In the genomic region with DNA sequence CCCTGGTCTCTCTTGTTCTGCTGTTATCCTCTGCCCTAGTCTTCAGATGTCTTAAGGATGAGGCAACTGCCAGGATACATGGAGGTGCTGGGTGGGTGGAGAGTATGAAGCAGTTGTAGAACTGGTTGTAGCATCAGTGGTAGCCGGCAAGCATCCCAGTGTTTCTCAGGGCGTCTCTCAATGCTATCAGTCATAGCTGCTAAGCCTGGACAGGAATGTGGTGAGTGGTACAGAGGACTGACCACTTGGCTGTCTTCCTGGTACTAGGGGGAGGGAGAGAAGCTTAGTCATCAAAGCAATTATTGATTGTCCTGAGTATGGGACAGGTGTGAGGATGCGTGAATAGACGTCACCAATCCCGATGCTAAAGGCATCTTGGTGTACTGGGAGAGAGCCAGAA, we compare ENCODE assay signal across 36 mouse cellular contexts. TPM values are rescaled to one million over a fixed set of nuclear protein-coding genes. Genes with fewer than 3 reads are reported as not detected.
DNase-seq lines count a peak whose midpoint lies in the region; ATAC-seq and TF ChIP-seq lines count a peak whose summit lies in the region.
"Had no signal": no experiment of that assay in that cellular context is flagged by ENCODE, and none has a peak within 500 bp of the region (broad histone marks: within the 10 kb centered on the region; RNA-seq: fewer than 3 reads in every experiment).

No protein-coding gene starts in this region.

- DNase-seq in heart, postnatal 0 days (ENCODE audit: low spot score): peak; percentile 42
- DNase-seq in heart, postnatal 25 days (ENCODE audit: low spot score): no peak
- peak; percentile 40 to 42 for DNase-seq in right cerebral cortex, adult 2 months (ENCODE audit: low spot score in 2 of 2)
- no peak for DNase-seq in right cerebral cortex, adult 18-20 months
- DNase-seq in NIH3T3 (ENCODE audit: low read depth): peak; percentile 69
- DNase-seq in thymus, postnatal 0 days (ENCODE audit: low spot score): no peak
- DNase-seq in layer of hippocampus, postnatal 36 days: no peak
- DNase-seq: adrenal gland, postnatal 14 days; cerebellum, adult 18-20 months; cerebellum, postnatal 10 days; gastrocnemius, adult 2 months; kidney, adult 11 months; kidney, postnatal 14 days; layer of hippocampus, adult 9-11 months; liver, postnatal 0 days; lung, postnatal 36 days; right cerebral cortex, postnatal 14 days; thymus, adult 2 months; thymus, postnatal 4 days had no signal

- H3K9me3 ChIP-seq in heart, postnatal 0 days (replicated peaks; ENCODE audit: control insufficient read depth, low read length): no peaks in the 10 kb centered on the region
- H3K9me3 ChIP-seq: forebrain, embryonic 12.5 days; G1E; hindbrain, embryonic 12.5 days; liver, embryonic 12.5 days; megakaryocyte, embryonic 14.5 days; midbrain, embryonic 12.5 days; neural tube, embryonic 13.5 days had no signal

- ATAC-seq in heart, postnatal 0 days (ENCODE audit: insufficient read depth, low read depth): no peak
- ATAC-seq: inflammation-experienced regulatory T-cells, adult 6 months; liver, embryonic 12.5 days; liver, postnatal 0 days had no signal

- no peaks in the 10 kb centered on the region for H3K36me3 ChIP-seq in heart, postnatal 0 days (replicated peaks; ENCODE audit: control insufficient read depth, insufficient read depth, low read length)
- no peaks in the 10 kb centered on the region for H3K36me3 ChIP-seq in myocyte (ENCODE audit: control insufficient read depth, insufficient read depth)
- H3K36me3 ChIP-seq: forebrain, embryonic 12.5 days; G1E; hindbrain, embryonic 12.5 days; liver, embryonic 12.5 days; midbrain, embryonic 12.5 days; neural tube, embryonic 13.5 days had no signal

- intact Hi-C loops in heart, postnatal 25 days (cut with DNase I): no loop called here

- H3K4me2 ChIP-seq in heart, postnatal 0 days (ENCODE audit: low read depth, low read length): no peak overlapping the region
- no peak overlapping the region for H3K4me2 ChIP-seq in myocyte (ENCODE audit: low read depth)
- H3K4me2 ChIP-seq: forebrain, embryonic 12.5 days; hindbrain, embryonic 12.5 days; liver, embryonic 12.5 days; midbrain, embryonic 12.5 days; neural tube, embryonic 13.5 days had no signal

- H3K4me3 ChIP-seq in heart, postnatal 0 days (ENCODE audit: low read depth, low read length): no peak overlapping the region
- no peak overlapping the region for H3K4me3 ChIP-seq in myocyte
- H3K4me3 ChIP-seq: erythroblast, embryonic 14.5 days; forebrain, embryonic 12.5 days; gastrocnemius, adult 2 months; hindbrain, embryonic 12.5 days; liver, embryonic 12.5 days; megakaryocyte, embryonic 14.5 days; midbrain, embryonic 12.5 days; neural tube, embryonic 13.5 days had no signal

- H3K27ac ChIP-seq in heart, postnatal 0 days (ENCODE audit: low read depth): peak overlapping the region; percentile 49
- H3K27ac ChIP-seq: forebrain, embryonic 12.5 days; gastrocnemius, adult 2 months; hindbrain, embryonic 12.5 days; liver, embryonic 12.5 days; midbrain, embryonic 12.5 days had no signal

- no peak overlapping the region for H3K9ac ChIP-seq in heart, postnatal 0 days (replicated peaks; ENCODE audit: low read depth, low read length)
- H3K9ac ChIP-seq: forebrain, embryonic 12.5 days; hindbrain, embryonic 12.5 days; liver, embryonic 12.5 days; liver, postnatal 0 days; midbrain, embryonic 12.5 days; neural tube, embryonic 13.5 days had no signal

- no peak for TF ChIP-seq POLR2A in myocyte (IDR thresholded peaks at IDR 0.05; ENCODE audit: insufficient read length, low read depth)

- no peaks in the 10 kb centered on the region for H3K27me3 ChIP-seq in heart, postnatal 0 days (ENCODE audit: control insufficient read depth, insufficient read depth, low read length)
- H3K27me3 ChIP-seq in myocyte (ENCODE audit: control insufficient read depth, insufficient read depth, insufficient read length): no peaks in the 10 kb centered on the region
- H3K27me3 ChIP-seq: forebrain, embryonic 12.5 days; hindbrain, embryonic 12.5 days had no signal

- no peak for TF ChIP-seq CTCF in heart, postnatal 0 days (IDR thresholded peaks at IDR 0.05; ENCODE audit: low read depth)

- WGBS in heart, postnatal 0 days: 36% methylated on average over 5 of the region's 5 CpGs

- H3K4me1 ChIP-seq in heart, postnatal 0 days (ENCODE audit: control insufficient read depth, insufficient read depth): peaks cover 30% of the 10 kb centered on the region
- H3K4me1 ChIP-seq: liver, embryonic 12.5 days; megakaryocyte, embryonic 14.5 days had no signal

- no peak overlapping the region for H3ac ChIP-seq in myocyte (ENCODE audit: control insufficient read depth, insufficient read length)

- no peaks in the 10 kb centered on the region for H3K79me2 ChIP-seq in myocyte (ENCODE audit: control insufficient read depth, insufficient read depth)

- TF ChIP-seq EP300 in heart, postnatal 0 days (IDR thresholded peaks at IDR 0.05; ENCODE audit: low read depth): no peak

TF ChIP-seq in myocyte, 11 proteins besides CTCF, POLR2A, EP300 and RAD21:
- peak in 2 of 3 experiments; percentile 20 to 24 for TF ChIP-seq MYOD1 (IDR thresholded peaks at IDR 0.05; ENCODE audit: control insufficient read depth in 1 of 3, insufficient read length in 2 of 3, low read depth in 2 of 3)
- TF ChIP-seq TCF3 (IDR thresholded peaks at IDR 0.05; ENCODE audit: insufficient read length, low read depth): no peak
- TF ChIP-seq E2F4 (IDR thresholded peaks at IDR 0.05; ENCODE audit: insufficient read depth): no peak
- TF ChIP-seq MYOG (IDR thresholded peaks at IDR 0.05; ENCODE audit: control insufficient read depth in 1 of 3, insufficient read depth in 1 of 3, insufficient read length in 2 of 3, low read depth in 2 of 3): no peak
- no peak for TF ChIP-seq SRF (IDR thresholded peaks at IDR 0.05; ENCODE audit: control insufficient read depth, insufficient read length, low read depth)

RNA-seq across cellular contexts. Expression of a gene that starts 1.8 kb away (rescaled TPM):
- total RNA-seq in heart, postnatal 0 days (2014; rRNA removed; ENCODE audit: low replicate concordance): 0.23 TPM in 1 of 2 replicates, not detected in the other
- 0.30 and 0.46 TPM in 2 replicates for polyA plus RNA-seq in heart, postnatal 0 days (2015; fragmentation: Nextera tagmentation; extraction: Ambion mirVana)
- total RNA-seq in heart, postnatal 25 days (2021): not detected
- polyA plus RNA-seq in myocyte (2012; fragmentation: generic; extraction: Trizol): 0.01 TPM
- polyA plus RNA-seq in thymus, postnatal 0 days (2015; fragmentation: Nextera tagmentation; extraction: Ambion mirVana): 0.09 TPM in 1 of 2 replicates, not detected in the other
- not detected for total RNA-seq in layer of hippocampus, postnatal 36 days (2021)
- total RNA-seq: common myeloid progenitor, adult 5-6 weeks; gastrocnemius, adult 2 months had no signal
- polyA plus RNA-seq: erythroblast, embryonic 14.5 days; G1E; inflammation-experienced regulatory T-cells, adult 6 months; liver, postnatal 0 days; spleen, adult 2 months had no signal

RNA-seq across cellular contexts. Expression of a gene that starts 28.6 kb away (rescaled TPM):
- total RNA-seq in heart, postnatal 0 days (2014; rRNA removed; ENCODE audit: low replicate concordance): not detected in 2 replicates
- 2.7 and 2.8 TPM in 2 replicates for polyA plus RNA-seq in heart, postnatal 0 days (2015; fragmentation: Nextera tagmentation; extraction: Ambion mirVana)
- not detected for total RNA-seq in heart, postnatal 25 days (2021)
- polyA plus RNA-seq in myocyte (2012; fragmentation: generic; extraction: Trizol): not detected
- 2.5 and 2.6 TPM in 2 replicates for polyA plus RNA-seq in thymus, postnatal 0 days (2015; fragmentation: Nextera tagmentation; extraction: Ambion mirVana)
- 1 to 10 TPM in 1 of 2 experiments, under 1 TPM in 1; 0.92 to 2.0 TPM for total RNA-seq in layer of hippocampus, postnatal 36 days (2021)
- total RNA-seq: common myeloid progenitor, adult 5-6 weeks; G1E; gastrocnemius, adult 2 months had no signal
- polyA plus RNA-seq: erythroblast, embryonic 14.5 days; G1E; thymus, adult 2 months had no signal

RNA-seq across cellular contexts. Expression of a gene that starts 40.8 kb away (rescaled TPM):
- total RNA-seq in heart, postnatal 0 days (2014; rRNA removed; ENCODE audit: low replicate concordance): 0.46 and 1.6 TPM in 2 replicates
- polyA plus RNA-seq in heart, postnatal 0 days (2015; fragmentation: Nextera tagmentation; extraction: Ambion mirVana): 0.32 and 0.67 TPM in 2 replicates
- total RNA-seq in heart, postnatal 25 days (2021): not detected
- polyA plus RNA-seq in myocyte (2012; fragmentation: generic; extraction: Trizol): not detected
- not detected in 2 replicates for polyA plus RNA-seq in thymus, postnatal 0 days (2015; fragmentation: Nextera tagmentation; extraction: Ambion mirVana)
- not detected for total RNA-seq in layer of hippocampus, postnatal 36 days (2021)
- total RNA-seq: adrenal gland, postnatal 14 days; common myeloid progenitor, adult 5-6 weeks; G1E; gastrocnemius, adult 2 months; heart, postnatal 10 days; left cerebral cortex, adult 18-20 months; left cerebral cortex, postnatal 36 days; midbrain, postnatal 0 days had no signal
- polyA plus RNA-seq: erythroblast, embryonic 14.5 days; G1E; hindbrain, embryonic 12.5 days; inflammation-experienced regulatory T-cells, adult 6 months; liver, embryonic 12.5 days; liver, postnatal 0 days; lung, embryonic 16.5 days; midbrain, postnatal 0 days; neural tube, embryonic 13.5 days; spleen, adult 2 months; thymus, adult 2 months had no signal

Comparison
In these comparisons a context has a peak if more than half of its experiments do, and no peak if none do; other contexts are left out.
1. DNase-seq: peak in heart, postnatal 0 days (single experiment), right cerebral cortex, adult 2 months (2 of 2) and NIH3T3 (single experiment); none in heart, postnatal 25 days (single experiment), right cerebral cortex, adult 18-20 months (single experiment), thymus, postnatal 0 days (single experiment) and layer of hippocampus, postnatal 36 days (0 of 2).